Mouse (Mus musculus) ovary, postnatal 10 days (tissue): ENCODE measurements around the gene Ube2e3.

Source experiments
- DNase-seq: peaks from one replicate; pipeline ENCODE4 v3.0.0; 2022; ENCODE audit warnings: low spot score

Gene Ube2e3

GRCm38 (mm10) chr2:78882743-78883433 lies 15.0 kb downstream of the Ube2e3 start:
- DNase-seq, result no peak

DNA sequence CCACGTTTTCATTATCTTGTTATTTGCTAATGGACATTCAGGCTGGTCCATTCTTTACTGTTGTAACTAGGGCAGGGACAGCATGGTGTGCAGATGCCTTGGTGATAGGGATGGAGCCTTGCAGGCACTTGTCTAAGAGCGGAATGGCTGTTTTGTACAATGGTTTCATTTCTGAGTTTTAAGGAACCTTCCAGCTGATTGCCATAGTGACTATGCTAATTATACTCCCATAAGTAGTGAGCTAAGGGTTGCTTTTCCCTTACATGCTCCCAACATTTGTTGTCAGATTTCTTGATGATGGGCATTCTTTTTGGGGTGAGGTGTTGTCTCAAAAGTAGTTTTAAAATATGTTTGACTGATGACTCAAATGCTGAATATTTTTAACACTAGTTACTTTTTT lies 18.5 kb downstream of the Ube2e3 start:
- DNase-seq, result no peak

GRCm38 (mm10) chr2:78888190-78888589 lies 20.3 kb downstream of the Ube2e3 start:
- DNase-seq, result no peak

GRCm38 (mm10) chr2:78895216-78895615 lies 27.3 kb downstream of the Ube2e3 start:
- no peak for DNase-seq

GRCm38 (mm10) chr2:78905916-78906315 lies 38.0 kb downstream of the Ube2e3 start:
- DNase-seq, result no peak

GRCm38 (mm10) chr2:78911516-78911915 lies 43.6 kb downstream of the Ube2e3 start:
- DNase-seq, result no peak

DNA sequence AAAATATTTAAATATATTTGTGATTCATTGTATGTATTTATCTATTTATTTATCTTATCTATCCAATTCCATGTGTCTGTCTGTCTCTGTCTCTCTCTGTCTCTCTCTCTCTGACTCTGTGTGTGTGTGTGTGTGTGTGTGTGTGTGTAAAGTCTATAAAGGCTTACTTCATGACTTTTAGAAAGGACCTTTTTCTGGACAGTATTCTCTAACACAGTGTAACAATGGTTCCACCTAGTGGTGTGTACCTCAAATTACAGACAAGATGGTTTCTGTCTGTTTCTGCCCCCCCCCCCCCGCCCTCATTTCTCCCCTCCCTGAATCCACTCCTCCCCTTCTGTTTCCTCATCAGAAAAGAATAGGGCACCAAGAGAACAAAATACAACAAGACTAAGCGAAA lies 46.9 kb downstream of the Ube2e3 start:
- no peak for DNase-seq

DNA sequence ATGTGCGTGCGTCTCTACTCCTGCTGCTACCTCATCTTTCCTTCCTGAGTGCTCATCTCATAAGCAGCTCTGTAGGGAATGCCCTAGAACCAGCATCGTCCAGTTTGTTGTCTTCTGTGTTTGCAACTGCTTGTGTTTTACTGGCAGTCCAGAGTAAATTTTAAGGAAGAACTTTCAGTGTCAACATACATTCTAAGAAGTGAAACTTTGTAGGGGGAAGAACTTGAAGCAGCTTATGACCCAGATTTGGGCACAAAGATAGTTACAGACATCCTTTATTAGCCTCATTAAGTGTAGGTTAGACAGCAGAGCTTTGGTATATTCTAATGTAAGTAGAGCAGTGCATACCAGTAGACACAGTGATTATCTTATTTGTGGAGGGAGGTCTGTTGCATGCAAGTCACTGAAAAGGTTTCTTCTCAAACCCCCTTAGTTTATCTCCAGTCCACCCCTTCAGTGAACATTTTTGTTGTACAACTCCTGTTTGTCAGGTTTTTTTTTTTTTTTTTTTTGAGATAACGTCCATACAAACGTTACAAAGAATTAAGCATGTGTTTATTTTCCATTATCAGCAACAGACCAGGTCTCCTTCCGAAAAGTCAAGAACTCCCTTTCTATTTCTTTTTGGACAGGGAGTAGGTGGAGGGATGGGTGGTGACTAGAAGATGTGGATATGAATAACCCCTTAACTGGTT lies 55.2 kb downstream of the Ube2e3 start:
- no peak for DNase-seq

DNA sequence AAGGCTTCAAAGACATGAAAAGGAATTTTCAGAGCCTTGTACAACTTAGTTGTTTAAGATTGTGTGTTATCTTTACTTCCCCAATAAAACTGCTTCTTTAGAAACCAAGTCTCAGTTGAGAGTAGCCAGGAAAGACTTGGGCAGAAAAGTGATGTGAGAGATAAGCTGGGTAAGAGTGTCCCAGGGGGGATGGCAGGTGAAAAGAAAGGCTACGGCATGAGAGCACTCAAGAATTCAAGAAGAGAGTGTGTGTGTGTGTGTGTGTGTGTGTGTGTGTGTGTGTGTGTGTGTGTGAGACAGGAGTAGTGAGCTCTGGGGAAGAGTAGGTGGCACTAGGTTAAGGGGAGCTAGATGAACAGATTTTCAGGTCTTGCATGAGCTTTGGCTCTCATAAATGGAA lies 57.9 kb downstream of the Ube2e3 start:
- DNase-seq, result no peak

DNA sequence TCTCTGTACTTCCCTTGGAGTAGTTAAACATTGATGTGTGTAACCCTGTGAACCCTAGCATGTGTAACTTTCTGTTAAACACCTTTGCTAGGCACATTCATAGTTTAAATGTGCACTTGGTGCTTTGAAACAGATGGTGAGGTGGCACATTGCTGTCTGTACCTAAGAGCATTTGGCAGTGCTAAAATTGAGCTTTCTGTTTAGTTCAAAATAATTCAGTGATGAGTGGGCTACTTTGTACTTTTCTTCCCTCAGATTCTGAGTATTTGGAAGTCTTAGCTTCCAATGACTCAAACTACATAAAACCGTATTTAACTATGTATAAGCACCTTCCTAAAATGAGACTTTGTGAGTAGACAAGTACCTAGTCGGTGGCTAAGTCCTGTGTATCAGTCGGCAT lies 59.7 kb downstream of the Ube2e3 start:
- DNase-seq, result no peak

DNA sequence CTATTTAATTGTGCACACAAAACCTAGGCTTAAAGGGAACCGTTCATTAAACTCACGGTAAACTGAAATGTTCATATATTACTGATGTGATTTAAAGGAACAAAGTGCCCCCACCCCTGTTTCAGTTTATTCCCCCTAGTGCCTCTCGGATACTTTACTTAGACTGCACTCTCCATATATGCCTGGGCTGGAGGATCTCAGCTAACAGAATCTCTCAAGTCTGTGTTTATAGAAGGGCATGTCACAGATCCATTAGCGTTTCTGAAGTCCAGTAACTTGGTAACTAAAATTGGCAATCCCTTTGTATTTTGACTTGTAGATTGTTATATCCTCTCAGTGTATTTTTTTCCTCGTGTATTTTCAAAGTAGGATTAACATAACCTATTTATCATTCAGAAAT lies 60.2 kb downstream of the Ube2e3 start:
- no peak for DNase-seq

GRCm38 (mm10) chr2:78931358-78931757 lies 63.4 kb downstream of the Ube2e3 start:
- DNase-seq, result no peak

GRCm38 (mm10) chr2:78959451-78959850 lies 91.5 kb downstream of the Ube2e3 start:
- no peak for DNase-seq

DNA sequence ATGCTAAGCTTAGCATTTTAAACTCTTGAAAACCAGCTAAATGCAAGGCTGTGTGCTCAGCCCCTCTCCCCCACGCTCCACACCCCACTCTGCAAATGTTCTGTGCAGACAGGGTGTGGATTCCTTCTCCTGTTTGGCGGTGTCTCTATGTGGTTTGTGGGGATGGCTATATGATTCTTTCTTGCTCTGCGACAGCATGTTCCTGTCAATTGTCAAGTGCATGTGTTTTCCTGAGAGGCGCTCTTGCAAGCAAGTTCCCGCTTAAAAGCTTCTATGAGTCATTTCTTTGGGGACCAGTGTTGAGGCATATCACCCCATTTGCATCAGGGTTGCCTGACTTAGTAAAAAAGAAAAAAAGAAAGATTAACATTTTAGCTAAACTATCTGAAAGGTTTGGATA lies 92.4 kb downstream of the Ube2e3 start:
- no peak for DNase-seq

- DNase-seq, result no peak
Observed at GRCm38 (mm10) chr2:78961023-78961422, 93.1 kb downstream of the Ube2e3 start.

DNA sequence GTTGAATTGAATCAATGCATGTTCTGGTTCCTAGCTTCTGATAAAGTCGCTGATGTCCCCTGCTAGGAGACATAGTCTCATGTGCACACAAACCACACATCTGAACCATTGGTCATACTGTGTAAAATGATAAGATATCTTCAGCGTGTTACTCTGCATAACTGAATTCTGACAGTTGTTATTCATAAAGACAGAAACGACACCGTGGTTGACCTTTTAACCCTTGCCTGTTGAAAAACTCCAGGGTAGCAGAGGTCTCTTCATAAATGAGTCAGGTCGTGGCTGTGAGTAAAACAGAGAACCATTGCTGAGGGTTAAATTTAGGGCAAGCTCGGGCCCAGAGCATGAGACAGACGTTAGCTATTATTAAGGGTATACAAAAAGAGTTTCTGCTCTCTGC lies 93.7 kb downstream of the Ube2e3 start:
- no peak for DNase-seq

DNA sequence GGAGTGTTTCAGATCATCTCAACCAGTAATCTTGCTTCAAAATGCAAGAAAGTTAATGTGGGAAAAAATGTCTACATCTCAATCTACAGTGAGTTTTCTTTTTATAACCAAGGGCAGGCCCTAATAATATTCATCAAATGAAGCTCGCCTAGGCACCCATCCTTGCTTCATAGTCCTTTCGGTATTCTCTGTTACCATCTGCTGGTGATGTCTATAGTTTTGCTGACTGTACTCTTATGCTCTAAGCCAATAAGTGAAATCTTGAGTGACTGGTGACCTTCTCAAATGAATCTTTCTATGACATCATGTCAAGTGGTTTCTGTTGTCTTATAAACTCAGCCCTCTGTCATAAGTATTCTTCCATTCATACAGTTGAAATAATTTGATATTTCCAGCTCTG lies 97.1 kb downstream of the Ube2e3 start:
- no peak for DNase-seq

- DNase-seq, result no peak
Observed at GRCm38 (mm10) chr2:78965396-78965795, 97.5 kb downstream of the Ube2e3 start.

DNA sequence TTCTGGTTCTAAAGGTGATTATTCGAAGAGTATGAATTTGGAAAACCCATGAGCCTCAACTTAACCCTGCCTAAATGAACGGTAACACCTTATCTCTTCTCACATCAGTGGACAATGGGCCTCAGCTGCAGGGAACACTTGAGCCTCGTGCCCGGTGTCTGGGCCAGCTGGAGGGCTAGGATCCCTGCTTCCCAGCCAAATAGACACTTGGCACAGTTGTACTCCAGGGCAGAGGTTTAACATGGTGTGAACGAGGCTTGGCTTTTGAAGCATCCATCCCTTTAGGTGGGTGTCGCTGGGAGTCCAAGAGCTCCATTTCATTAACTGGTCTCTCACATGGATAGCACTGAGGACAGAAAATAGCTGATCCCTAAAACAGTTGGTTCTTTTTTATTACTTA lies 102.2 kb downstream of the Ube2e3 start:
- no peak for DNase-seq
